ENCODE assay signal across 8 mouse cellular contexts in the genomic region with DNA sequence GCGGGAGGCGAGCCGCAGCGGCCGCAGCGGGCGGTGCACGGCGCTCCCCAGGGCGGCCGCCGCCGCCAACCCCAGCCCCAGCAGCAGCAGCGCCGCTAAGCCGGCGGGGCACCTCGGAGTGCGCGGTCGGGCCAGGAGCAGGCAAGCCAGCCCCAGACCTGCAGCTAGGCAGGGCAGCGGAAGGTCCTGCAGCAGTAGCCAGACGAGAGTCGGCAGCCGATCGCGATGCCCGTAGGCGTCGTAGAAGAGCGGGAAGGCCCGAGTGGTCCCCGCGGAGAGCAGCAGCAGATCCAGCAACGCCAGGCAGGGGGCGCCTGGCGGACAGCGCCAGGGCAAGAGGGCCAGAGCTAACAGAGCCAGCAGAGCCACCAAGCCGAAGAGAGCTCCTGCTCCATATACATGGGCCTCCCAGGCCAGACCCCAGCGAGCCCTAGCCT. TPM values are rescaled to one million over a fixed set of nuclear protein-coding genes. Genes with fewer than 3 reads are reported as not detected.
DNase-seq lines count a peak whose midpoint lies in the region; ATAC-seq and TF ChIP-seq lines count a peak whose summit lies in the region.

No protein-coding gene starts in this region.

- H3K4me1 ChIP-seq in bone marrow macrophage, adult 2 months (ENCODE audit: control insufficient read depth, insufficient read depth, low read length): no peaks in the 10 kb centered on the region
- no peaks in the 10 kb centered on the region for H3K4me1 ChIP-seq in embryonic fibroblast, embryonic 13.5 days (ENCODE audit: control insufficient read depth, insufficient read depth, low read length)
- peaks cover 28% of the 10 kb centered on the region for H3K4me1 ChIP-seq in heart, embryonic 12.5 days (replicated peaks)
- H3K4me1 ChIP-seq in kidney, embryonic 15.5 days: peaks cover 22% of the 10 kb centered on the region
- peaks cover 4% of the 10 kb centered on the region; the same call in 1 of the 2 replicates for H3K4me1 ChIP-seq in liver, adult 2 months (ENCODE audit: control insufficient read depth, insufficient read depth, low read length)

- peak; percentile 73 for ATAC-seq in heart, embryonic 12.5 days (ENCODE audit: insufficient number of reproducible peaks, low FRiP score)
- ATAC-seq in kidney, embryonic 15.5 days (replicated peaks; ENCODE audit: low FRiP score): peak; percentile 86

- H3K4me3 ChIP-seq in bone marrow macrophage, adult 2 months (ENCODE audit: insufficient read depth, low read length): peak overlapping the region; percentile 47
- H3K4me3 ChIP-seq in embryonic fibroblast, embryonic 13.5 days (ENCODE audit: insufficient read depth, low read length): peak overlapping the region; percentile 17
- peak overlapping the region; percentile 50 for H3K4me3 ChIP-seq in heart, embryonic 12.5 days
- H3K4me3 ChIP-seq in kidney, embryonic 15.5 days (replicated peaks): peak overlapping the region; percentile 55
- peak overlapping the region; percentile 70 for H3K4me3 ChIP-seq in liver, adult 2 months (ENCODE audit: insufficient read depth, low read depth, low read length)
- no peak overlapping the region for H3K4me3 ChIP-seq in myocyte

- peak; percentile 52 for TF ChIP-seq CTCF in bone marrow macrophage, adult 2 months (IDR thresholded peaks at IDR 0.05; ENCODE audit: low read depth, low read length)
- TF ChIP-seq CTCF in embryonic fibroblast, embryonic 13.5 days (IDR thresholded peaks at IDR 0.05; ENCODE audit: borderline replicate concordance, insufficient read depth, low read length): peak; percentile 67
- peak; percentile 85 for TF ChIP-seq CTCF in liver, adult 2 months (IDR thresholded peaks at IDR 0.05; ENCODE audit: low read depth, low read length)

- H3ac ChIP-seq in myocyte (ENCODE audit: control insufficient read depth, insufficient read length): peak overlapping the region; percentile 31

- no peaks in the 10 kb centered on the region for H3K36me3 ChIP-seq in heart, embryonic 12.5 days
- no peaks in the 10 kb centered on the region for H3K36me3 ChIP-seq in kidney, embryonic 15.5 days
- no peaks in the 10 kb centered on the region for H3K36me3 ChIP-seq in liver, adult 2 months (ENCODE audit: control insufficient read depth, insufficient read depth, low read length)
- no peaks in the 10 kb centered on the region for H3K36me3 ChIP-seq in myocyte (ENCODE audit: control insufficient read depth, insufficient read depth)

- H3K4me2 ChIP-seq in heart, embryonic 12.5 days: peak overlapping the region; percentile 89
- H3K4me2 ChIP-seq in kidney, embryonic 15.5 days: peak overlapping the region; percentile 100
- peak overlapping the region; percentile 73 for H3K4me2 ChIP-seq in myocyte (ENCODE audit: low read depth)

- no peaks in the 10 kb centered on the region for H3K9me3 ChIP-seq in heart, embryonic 12.5 days (replicated peaks)
- no peaks in the 10 kb centered on the region for H3K9me3 ChIP-seq in kidney, embryonic 15.5 days (replicated peaks)

- no peak for TF ChIP-seq POLR2A in bone marrow macrophage, adult 2 months (IDR thresholded peaks at IDR 0.05; ENCODE audit: borderline replicate concordance, low read depth, low read length)
- no peak for TF ChIP-seq POLR2A in embryonic fibroblast, embryonic 13.5 days (IDR thresholded peaks at IDR 0.05; ENCODE audit: low read depth, low read length)
- TF ChIP-seq POLR2A in liver, adult 2 months (IDR thresholded peaks at IDR 0.05; ENCODE audit: extremely low read depth, insufficient read depth, low read length): no peak
- TF ChIP-seq POLR2A in myocyte (IDR thresholded peaks at IDR 0.05; ENCODE audit: insufficient read length, low read depth): no peak

- peak overlapping the region; percentile 70 for H3K9ac ChIP-seq in heart, embryonic 12.5 days
- peak overlapping the region; percentile 51 for H3K9ac ChIP-seq in kidney, embryonic 15.5 days
- peak overlapping the region; percentile 69 for H3K9ac ChIP-seq in liver, adult 2 months (ENCODE audit: low read depth, low read length)

- H3K27me3 ChIP-seq in heart, embryonic 12.5 days (replicated peaks): peaks cover 78% of the 10 kb centered on the region
- H3K27me3 ChIP-seq in kidney, embryonic 15.5 days: peaks cover 95% of the 10 kb centered on the region
- peaks cover 9% of the 10 kb centered on the region for H3K27me3 ChIP-seq in liver, adult 2 months (ENCODE audit: control insufficient read depth, insufficient read depth, low read length)
- peaks cover 50% of the 10 kb centered on the region for H3K27me3 ChIP-seq in myocyte (ENCODE audit: control insufficient read depth, insufficient read depth, insufficient read length)

- WGBS in heart, embryonic 12.5 days: under 1% methylated on average over 34 of the region's 40 CpGs
- under 1% methylated on average over 40 of the region's 40 CpGs for WGBS in kidney, embryonic 15.5 days
- WGBS in liver, adult 2 months: under 1% methylated on average over 36 of the region's 40 CpGs

- H3K27ac ChIP-seq in bone marrow macrophage, adult 2 months (ENCODE audit: insufficient read depth, low read depth, low read length): no peak overlapping the region
- H3K27ac ChIP-seq in embryonic fibroblast, embryonic 13.5 days (ENCODE audit: insufficient read depth, low read length): no peak overlapping the region
- H3K27ac ChIP-seq in heart, embryonic 12.5 days (ENCODE audit: poor library complexity, severe bottlenecking): no peak overlapping the region
- no peak overlapping the region for H3K27ac ChIP-seq in kidney, embryonic 15.5 days
- no peak overlapping the region for H3K27ac ChIP-seq in liver, adult 2 months (replicated peaks; ENCODE audit: insufficient read depth, low read depth, low read length)

- peak; percentile 76 to 77 for DNase-seq in B cell, adult 2 months
- peak; percentile 28 for DNase-seq in liver, adult 2 months (ENCODE audit: extremely low read depth, low read depth, low spot score)
- peak; percentile 66 to 85 for DNase-seq in spleen, postnatal 4 days (ENCODE audit: low spot score in 2 of 2)

- no peaks in the 10 kb centered on the region for H3K79me2 ChIP-seq in liver, adult 2 months (ENCODE audit: control insufficient read depth, insufficient read depth, low read length)
- no peaks in the 10 kb centered on the region for H3K79me2 ChIP-seq in myocyte (ENCODE audit: control insufficient read depth, insufficient read depth)

TF ChIP-seq in myocyte, 11 proteins besides CTCF, POLR2A, EP300 and RAD21:
- TF ChIP-seq MYOG (IDR thresholded peaks at IDR 0.05; ENCODE audit: control insufficient read depth in 1 of 3, insufficient read depth in 1 of 3, insufficient read length in 2 of 3, low read depth in 2 of 3) (no peak), TCF12 (IDR thresholded peaks at IDR 0.05; ENCODE audit: insufficient read depth, poor library complexity, severe bottlenecking) (no peak), SRF (IDR thresholded peaks at IDR 0.05; ENCODE audit: control insufficient read depth, insufficient read length, low read depth) (no peak), MYOD1 (IDR thresholded peaks at IDR 0.05; ENCODE audit: control insufficient read depth in 1 of 3, insufficient read length in 2 of 3, low read depth in 2 of 3) (peak in 1 of 3 experiments; percentile 6), CEBPB (IDR thresholded peaks at IDR 0.05; ENCODE audit: insufficient read depth, poor library complexity, severe bottlenecking) (no peak)
TF ChIP-seq in myocyte: peak in this region for 1.

RNA-seq across cellular contexts. Expression of a gene that starts 6.2 kb away (rescaled TPM):
- 42.5 and 43.8 TPM in 2 replicates for polyA plus RNA-seq in bone marrow macrophage, adult 2 months (2012; ENCODE audit: insufficient read depth, insufficient read length, missing spikeins)
- polyA plus RNA-seq in embryonic fibroblast, embryonic 13.5 days (2011; ENCODE audit: insufficient read length, low read depth, missing spikeins): 44.9 and 49.9 TPM in 2 replicates
- 32.4 and 35.6 TPM in 2 replicates for polyA plus RNA-seq in heart, embryonic 12.5 days (2016; fragmentation: Nextera tagmentation; extraction: Ambion mirVana)
- polyA plus RNA-seq in kidney, embryonic 15.5 days (2015; fragmentation: Nextera tagmentation; extraction: Ambion mirVana): 46.1 and 48.8 TPM in 2 replicates
- total RNA-seq in liver, adult 2 months (2014; rRNA removed): 8.0 and 9.7 TPM in 2 replicates
- 3.0 and 3.3 TPM in 2 replicates for polyA plus RNA-seq in liver, adult 2 months (2012; rRNA removed)
- polyA plus RNA-seq in myocyte (2012; fragmentation: generic; extraction: Trizol): 16.2 TPM

RNA-seq across cellular contexts. Expression of a gene that starts 8.4 kb away (rescaled TPM):
- polyA plus RNA-seq in bone marrow macrophage, adult 2 months (2012; ENCODE audit: insufficient read depth, insufficient read length, missing spikeins): not detected in 2 replicates
- polyA plus RNA-seq in embryonic fibroblast, embryonic 13.5 days (2011; ENCODE audit: insufficient read length, low read depth, missing spikeins): 0.16 and 0.33 TPM in 2 replicates
- polyA plus RNA-seq in heart, embryonic 12.5 days (2016; fragmentation: Nextera tagmentation; extraction: Ambion mirVana): 3.0 and 3.1 TPM in 2 replicates
- 1.0 and 1.6 TPM in 2 replicates for polyA plus RNA-seq in kidney, embryonic 15.5 days (2015; fragmentation: Nextera tagmentation; extraction: Ambion mirVana)
- total RNA-seq in liver, adult 2 months (2014; rRNA removed): under 0.01 TPM in 1 of 2 replicates, not detected in the other
- polyA plus RNA-seq in liver, adult 2 months (2012; rRNA removed): 0.02 and 0.11 TPM in 2 replicates
- 0.37 TPM for polyA plus RNA-seq in myocyte (2012; fragmentation: generic; extraction: Trizol)

RNA-seq across cellular contexts. Expression of a gene that starts 45.2 kb away (rescaled TPM):
- 32.8 and 35.0 TPM in 2 replicates for polyA plus RNA-seq in bone marrow macrophage, adult 2 months (2012; ENCODE audit: insufficient read depth, insufficient read length, missing spikeins)
- polyA plus RNA-seq in embryonic fibroblast, embryonic 13.5 days (2011; ENCODE audit: insufficient read length, low read depth, missing spikeins): 34.4 and 36.5 TPM in 2 replicates
- polyA plus RNA-seq in heart, embryonic 12.5 days (2016; fragmentation: Nextera tagmentation; extraction: Ambion mirVana): 39.5 and 40.8 TPM in 2 replicates
- polyA plus RNA-seq in kidney, embryonic 15.5 days (2015; fragmentation: Nextera tagmentation; extraction: Ambion mirVana): 39.7 and 44.9 TPM in 2 replicates
- total RNA-seq in liver, adult 2 months (2014; rRNA removed): 1.1 and 2.6 TPM in 2 replicates
- polyA plus RNA-seq in liver, adult 2 months (2012; rRNA removed): 3.4 and 5.2 TPM in 2 replicates
- polyA plus RNA-seq in myocyte (2012; fragmentation: generic; extraction: Trizol): 78.6 TPM
